7 mouse cellular contexts compared by ENCODE assay signal in the genomic region with DNA sequence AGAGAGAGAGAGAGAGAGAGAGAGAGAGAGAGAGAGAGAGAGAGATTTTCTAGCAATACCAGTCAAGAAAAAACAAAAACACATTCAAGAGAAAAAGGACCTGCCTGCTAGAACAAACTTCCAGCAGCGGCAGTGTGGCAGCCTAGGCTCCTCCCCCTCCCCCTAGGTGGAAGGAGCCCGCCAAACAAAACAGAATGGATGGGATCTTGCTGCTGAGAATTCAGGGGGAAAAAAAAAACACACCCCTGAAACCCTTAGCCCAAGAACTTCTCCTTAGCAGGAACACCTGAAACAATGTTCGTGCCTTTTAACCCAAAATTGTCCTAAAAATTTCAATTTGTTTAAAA. TPM values are rescaled to one million over a fixed set of nuclear protein-coding genes. Genes with fewer than 3 reads are reported as not detected.
DNase-seq lines count a peak whose midpoint lies in the region; ATAC-seq and TF ChIP-seq lines count a peak whose summit lies in the region.

No protein-coding gene starts in this region.

- no peak for TF ChIP-seq EP300 in stomach, postnatal 0 days (optimal IDR thresholded peaks at IDR 0.05)

- H3K4me3 ChIP-seq in forebrain, embryonic 12.5 days (replicated peaks), result peak overlapping the region; percentile 32
- H3K4me3 ChIP-seq in liver, embryonic 12.5 days, result peak overlapping the region; percentile 60
- 0 out of 2 replicates have a peak overlapping the region, but pooled peaks have one; percentile 18 for H3K4me3 ChIP-seq in stomach, postnatal 0 days (ENCODE audit: low read depth, low read length)

- no peaks in the 10 kb centered on the region for H3K9me3 ChIP-seq in forebrain, embryonic 12.5 days
- no peaks in the 10 kb centered on the region for H3K9me3 ChIP-seq in liver, embryonic 12.5 days (replicated peaks)
- no peaks in the 10 kb centered on the region for H3K9me3 ChIP-seq in stomach, postnatal 0 days (ENCODE audit: control insufficient read depth, low read length)

- TF ChIP-seq CTCF in stomach, postnatal 0 days (IDR thresholded peaks at IDR 0.05; ENCODE audit: low read depth), result no peak

- peak; percentile 61 for ATAC-seq in forebrain, embryonic 12.5 days (ENCODE audit: low FRiP score)
- ATAC-seq in liver, embryonic 12.5 days, result peak; percentile 55; the same call in 1 of the 2 replicates
- no peak for ATAC-seq in stomach, postnatal 0 days (ENCODE audit: low FRiP score, low TSS enrichment)

- H3K27me3 ChIP-seq in forebrain, embryonic 12.5 days, result no peaks in the 10 kb centered on the region
- no peaks in the 10 kb centered on the region for H3K27me3 ChIP-seq in liver, embryonic 12.5 days (replicated peaks)
- H3K27me3 ChIP-seq in stomach, postnatal 0 days (ENCODE audit: control insufficient read depth, insufficient read depth, low read length), result no peaks in the 10 kb centered on the region

- 1% methylated on average over 3 of the region's 3 CpGs for WGBS in forebrain, embryonic 12.5 days
- 5% methylated on average over 3 of the region's 3 CpGs for WGBS in liver, embryonic 12.5 days (ENCODE audit: insufficient replicate concordance)
- 4% methylated on average over 3 of the region's 3 CpGs for WGBS in stomach, postnatal 0 days

- peak overlapping the region; percentile 54 for H3K9ac ChIP-seq in forebrain, embryonic 12.5 days
- H3K9ac ChIP-seq in liver, embryonic 12.5 days, result peak overlapping the region; percentile 78
- H3K9ac ChIP-seq in stomach, postnatal 0 days (ENCODE audit: low read length), result peak overlapping the region; percentile 5; the same call in 1 of the 2 replicates

- DNase-seq in right cerebral cortex, postnatal 4 days, result peak; percentile 11
- no peak for DNase-seq in right cerebral cortex, adult 18-20 months
- peak; percentile 24 for DNase-seq in stomach, postnatal 0 days (ENCODE audit: low spot score)
- DNase-seq in left cerebral cortex, adult 9 months (ENCODE audit: low spot score in 2 of 2), result no peak
- DNase-seq in cerebellum, postnatal 36 days, result no peak

- H3K4me2 ChIP-seq in forebrain, embryonic 12.5 days, result peak overlapping the region; percentile 56
- peak overlapping the region; percentile 77 for H3K4me2 ChIP-seq in liver, embryonic 12.5 days
- H3K4me2 ChIP-seq in stomach, postnatal 0 days (replicated peaks; ENCODE audit: low read depth), result peak overlapping the region; percentile 38

- peak overlapping the region; percentile 61; the same call in 1 of the 2 replicates for H3K27ac ChIP-seq in forebrain, embryonic 12.5 days
- peak overlapping the region; percentile 75 for H3K27ac ChIP-seq in liver, embryonic 12.5 days
- H3K27ac ChIP-seq in stomach, postnatal 0 days (replicated peaks), result no peak overlapping the region

- H3K4me1 ChIP-seq in forebrain, embryonic 12.5 days, result peaks cover 11% of the 10 kb centered on the region
- H3K4me1 ChIP-seq in liver, embryonic 12.5 days, result peaks cover 52% of the 10 kb centered on the region
- H3K4me1 ChIP-seq in stomach, postnatal 0 days (replicated peaks; ENCODE audit: control insufficient read depth, insufficient read depth), result no peaks in the 10 kb centered on the region

- no peaks in the 10 kb centered on the region for H3K36me3 ChIP-seq in forebrain, embryonic 12.5 days (replicated peaks)
- H3K36me3 ChIP-seq in liver, embryonic 12.5 days, result no peaks in the 10 kb centered on the region
- H3K36me3 ChIP-seq in stomach, postnatal 0 days (ENCODE audit: control insufficient read depth, insufficient read depth, low read length), result no peaks in the 10 kb centered on the region

RNA-seq across cellular contexts. Expression of a gene that starts 17.6 kb away (rescaled TPM):
- polyA plus RNA-seq in forebrain, embryonic 12.5 days (2016; fragmentation: Nextera tagmentation; extraction: Ambion mirVana), result 0.11 and 0.23 TPM in 2 replicates
- 6.3 and 7.5 TPM in 2 replicates for polyA plus RNA-seq in liver, embryonic 12.5 days (2016; fragmentation: Nextera tagmentation; extraction: Ambion mirVana)
- polyA plus RNA-seq in stomach, postnatal 0 days (2015; fragmentation: Nextera tagmentation; extraction: Ambion mirVana), result 0.10 TPM in 2 replicates

RNA-seq across cellular contexts. Expression of a gene that starts 17.6 kb away (rescaled TPM):
- polyA plus RNA-seq in forebrain, embryonic 12.5 days (2016; fragmentation: Nextera tagmentation; extraction: Ambion mirVana), result 0.26 and 0.41 TPM in 2 replicates
- polyA plus RNA-seq in liver, embryonic 12.5 days (2016; fragmentation: Nextera tagmentation; extraction: Ambion mirVana), result 2.8 and 3.7 TPM in 2 replicates
- polyA plus RNA-seq in stomach, postnatal 0 days (2015; fragmentation: Nextera tagmentation; extraction: Ambion mirVana), result 0.19 and 0.24 TPM in 2 replicates

RNA-seq across cellular contexts. Expression of a gene that starts 34.1 kb away (rescaled TPM):
- not detected in 2 replicates for polyA plus RNA-seq in forebrain, embryonic 12.5 days (2016; fragmentation: Nextera tagmentation; extraction: Ambion mirVana)
- 0.77 and 1.3 TPM in 2 replicates for polyA plus RNA-seq in liver, embryonic 12.5 days (2016; fragmentation: Nextera tagmentation; extraction: Ambion mirVana)
- 0.10 TPM in 1 of 2 replicates, not detected in the other for polyA plus RNA-seq in stomach, postnatal 0 days (2015; fragmentation: Nextera tagmentation; extraction: Ambion mirVana)

RNA-seq across cellular contexts. Expression of a gene that starts 34.2 kb away (rescaled TPM):
- polyA plus RNA-seq in forebrain, embryonic 12.5 days (2016; fragmentation: Nextera tagmentation; extraction: Ambion mirVana), result 0.13 TPM in 1 of 2 replicates, not detected in the other
- polyA plus RNA-seq in liver, embryonic 12.5 days (2016; fragmentation: Nextera tagmentation; extraction: Ambion mirVana), result 1.4 and 2.0 TPM in 2 replicates
- 0.18 and 0.21 TPM in 2 replicates for polyA plus RNA-seq in stomach, postnatal 0 days (2015; fragmentation: Nextera tagmentation; extraction: Ambion mirVana)

RNA-seq across cellular contexts. Expression of a gene that starts 49.1 kb away (rescaled TPM):
- 0.09 TPM in 1 of 2 replicates, not detected in the other for polyA plus RNA-seq in forebrain, embryonic 12.5 days (2016; fragmentation: Nextera tagmentation; extraction: Ambion mirVana)
- polyA plus RNA-seq in liver, embryonic 12.5 days (2016; fragmentation: Nextera tagmentation; extraction: Ambion mirVana), result 0.42 and 0.56 TPM in 2 replicates
- 0.05 TPM in 1 of 2 replicates, not detected in the other for polyA plus RNA-seq in stomach, postnatal 0 days (2015; fragmentation: Nextera tagmentation; extraction: Ambion mirVana)

Comparison
In these comparisons a context has a peak if more than half of its experiments do, and no peak if none do; other contexts are left out.
1. DNase-seq: peak in right cerebral cortex, postnatal 4 days (single experiment) and stomach, postnatal 0 days (single experiment); none in right cerebral cortex, adult 18-20 months (single experiment), left cerebral cortex, adult 9 months (0 of 2) and cerebellum, postnatal 36 days (0 of 2).
2. H3K9ac ChIP-seq: peak in every context shown above with its lines; median percentile 78 in liver, embryonic 12.5 days; 54 in forebrain, embryonic 12.5 days; 5 in stomach, postnatal 0 days.
3. Peak in every context shown above with its lines, with median percentiles within 50 percentile points of each other: H3K4me2 ChIP-seq and H3K4me3 ChIP-seq.